ENCODE assay signal across 12 mouse cellular contexts in the genomic region with DNA sequence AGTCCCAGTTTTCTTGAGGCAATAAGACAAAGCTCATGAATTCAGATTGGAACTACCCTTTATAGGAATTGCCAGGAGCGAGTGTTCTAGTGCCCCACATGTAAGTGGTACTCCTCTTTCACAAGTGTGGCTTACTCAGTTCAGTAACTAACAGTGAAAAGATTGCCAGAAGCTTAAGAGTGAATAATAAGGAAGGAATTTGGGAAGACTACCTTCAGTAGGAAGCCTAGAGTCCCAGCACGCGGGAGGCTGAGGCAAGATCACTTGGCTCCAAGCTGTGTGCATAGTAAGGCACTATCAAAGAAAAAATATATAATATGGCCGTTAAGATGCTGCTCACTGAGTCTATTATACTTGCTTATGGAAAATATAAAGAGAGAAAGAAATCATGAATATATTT. TPM values are rescaled to one million over a fixed set of nuclear protein-coding genes. Genes with fewer than 3 reads are reported as not detected.
A peak's percentile ranks its signal among the peaks of the same experiment; 100 is the strongest.
DNase-seq lines count a peak whose midpoint lies in the region; ATAC-seq and TF ChIP-seq lines count a peak whose summit lies in the region.
"Had no signal": no experiment of that assay in that cellular context is flagged by ENCODE, and none has a peak within 500 bp of the region (broad histone marks: within the 10 kb centered on the region; RNA-seq: fewer than 3 reads in every experiment).

No protein-coding gene starts in this region.

- H3K4me1 ChIP-seq in forebrain, embryonic 14.5 days (ENCODE audit: control insufficient read depth, insufficient read depth, low read length), result peaks cover 7% of the 10 kb centered on the region
- H3K4me1 ChIP-seq in hindbrain, postnatal 0 days (ENCODE audit: insufficient read depth, low read length), result peaks cover 7% of the 10 kb centered on the region; the same call in 1 of the 2 replicates
- H3K4me1 ChIP-seq: liver, embryonic 13.5 days had no signal

- no peak overlapping the region for H3K9ac ChIP-seq in forebrain, embryonic 14.5 days (ENCODE audit: low read length)
- H3K9ac ChIP-seq in hindbrain, postnatal 0 days (replicated peaks; ENCODE audit: low read length), result no peak overlapping the region
- H3K9ac ChIP-seq: liver, embryonic 13.5 days had no signal

- CTCF ChIA-PET in Patski (lab: Charles Lee), result no interaction called here

- no peak overlapping the region for H3K4me3 ChIP-seq in forebrain, embryonic 14.5 days (ENCODE audit: low read depth, low read length)
- H3K4me3 ChIP-seq in hindbrain, postnatal 0 days (ENCODE audit: low read length), result no peak overlapping the region
- H3K4me3 ChIP-seq: left cerebral cortex, adult 2 months; liver, embryonic 13.5 days had no signal

- H3K4me2 ChIP-seq in forebrain, embryonic 14.5 days (ENCODE audit: low read length), result no peak overlapping the region
- H3K4me2 ChIP-seq in hindbrain, postnatal 0 days (ENCODE audit: low read depth, low read length), result peak overlapping the region; percentile 46
- H3K4me2 ChIP-seq: liver, embryonic 13.5 days had no signal

- peak; percentile 26 for ATAC-seq in Patski
- peak; percentile 24; the same call in 1 of the 2 replicates for ATAC-seq in forebrain, embryonic 14.5 days
- ATAC-seq in hindbrain, postnatal 0 days, result no peak
- ATAC-seq in megakaryocyte progenitor cell, adult 5-6 weeks (replicated peaks; ENCODE audit: poor library complexity), result no peak

- no peaks in the 10 kb centered on the region for H3K27me3 ChIP-seq in Patski
- no peaks in the 10 kb centered on the region for H3K27me3 ChIP-seq in forebrain, embryonic 14.5 days (replicated peaks; ENCODE audit: control insufficient read depth, insufficient read depth, low read length)
- no peaks in the 10 kb centered on the region for H3K27me3 ChIP-seq in hindbrain, postnatal 0 days (ENCODE audit: insufficient read depth, low read length)
- H3K27me3 ChIP-seq: liver, embryonic 13.5 days had no signal

- WGBS in forebrain, embryonic 14.5 days, result 50% methylated on average over 4 of the region's 4 CpGs
- WGBS in hindbrain, postnatal 0 days, result 37% methylated on average over 4 of the region's 4 CpGs

- H3K36me3 ChIP-seq in forebrain, embryonic 14.5 days (ENCODE audit: control insufficient read depth, insufficient read depth, low read length), result no peaks in the 10 kb centered on the region
- H3K36me3 ChIP-seq in hindbrain, postnatal 0 days (ENCODE audit: insufficient read depth, low read length), result no peaks in the 10 kb centered on the region
- H3K36me3 ChIP-seq: liver, embryonic 13.5 days had no signal

- no peak overlapping the region for H3K27ac ChIP-seq in forebrain, embryonic 14.5 days (ENCODE audit: low read depth, low read length)
- no peak overlapping the region for H3K27ac ChIP-seq in hindbrain, postnatal 0 days
- H3K27ac ChIP-seq: left cerebral cortex, adult 2 months; liver, embryonic 13.5 days had no signal

- TF ChIP-seq CTCF in Patski (IDR thresholded peaks at IDR 0.05), result no peak
- no peak for TF ChIP-seq CTCF in hindbrain, postnatal 0 days (IDR thresholded peaks at IDR 0.05; ENCODE audit: low read depth)

- peak; percentile 36 for DNase-seq in 3134 (ENCODE audit: extremely low read depth, insufficient read length, low spot score)
- DNase-seq in Patski (ENCODE audit: low read depth, low spot score), result no peak
- DNase-seq in forebrain, embryonic 14.5 days (ENCODE audit: low spot score), result no peak
- DNase-seq in hindbrain, postnatal 0 days (ENCODE audit: low spot score), result peak; percentile 9
- no peak for DNase-seq in thymus, postnatal 14 days
- DNase-seq in ovary, adult 18-20 months (ENCODE audit: low spot score), result no peak
- DNase-seq in right cerebral cortex, postnatal 10 days (ENCODE audit: low spot score in 2 of 2), result no peak
- DNase-seq: liver, embryonic 13.5 days; spleen, adult 18-20 months; thymus, postnatal 4 days had no signal

- no peaks in the 10 kb centered on the region for H3K9me3 ChIP-seq in forebrain, embryonic 14.5 days (replicated peaks; ENCODE audit: control insufficient read depth, low read length)
- H3K9me3 ChIP-seq in hindbrain, postnatal 0 days (ENCODE audit: low read length), result no peaks in the 10 kb centered on the region
- H3K9me3 ChIP-seq: liver, embryonic 13.5 days had no signal

- POLR2A ChIA-PET in Patski (lab: Charles Lee), result interaction anchor here (0.6 to 1.0 kb wide), 3 partner anchors 25 to 1341 kb away, joined by 3 to 8 read pairs (median 3); no protein-coding TSS in a partner anchor

- in situ Hi-C loops in Patski (cut with MboI; ENCODE audit: low pct_unique_long_range_greater_than_20kb), result no loop called here

RNA-seq across cellular contexts. Expression of a gene that starts 26.2 kb away (rescaled TPM):
- 103 TPM for polyA plus RNA-seq in Patski (2021)
- 38.1 and 45.4 TPM in 2 replicates for polyA plus RNA-seq in forebrain, embryonic 14.5 days (2014; fragmentation: Nextera tagmentation; extraction: Ambion mirVana)
- total RNA-seq in hindbrain, postnatal 0 days (2014; rRNA removed), result 188 and 197 TPM in 2 replicates
- 19.9 and 24.0 TPM in 2 replicates for polyA plus RNA-seq in hindbrain, postnatal 0 days (2015; fragmentation: Nextera tagmentation; extraction: Ambion mirVana)
- total RNA-seq in megakaryocyte progenitor cell, adult 5-6 weeks (2015), result 18.1 and 19.4 TPM in 2 replicates
- 17.7 and 20.2 TPM in 2 replicates for total RNA-seq in megakaryocyte progenitor cell, adult 5-6 weeks (2017)

Comparison
In these comparisons a context has a peak if more than half of its experiments do, and no peak if none do; other contexts are left out.
1. DNase-seq: peak in 3134 (single experiment) and hindbrain, postnatal 0 days (single experiment); none in Patski (single experiment), forebrain, embryonic 14.5 days (single experiment), thymus, postnatal 14 days (single experiment), ovary, adult 18-20 months (single experiment) and right cerebral cortex, postnatal 10 days (0 of 2).
2. ATAC-seq: peak in Patski (single experiment) and forebrain, embryonic 14.5 days (single experiment); none in hindbrain, postnatal 0 days (single experiment) and megakaryocyte progenitor cell, adult 5-6 weeks (single experiment).